Mouse (Mus musculus) ES-CJ7 (cell line): Measurements from ENCODE around the gene Adar.

Experiments
- DNase-seq: peaks from one replicate; pipeline ENCODE4 v3.0.0; 2011; ENCODE audit warnings: low read depth, low spot score

Adar gene

GRCm38 (mm10) chr3:89794616-89795015 lies 79.8 kb downstream of the Adar start:
- peak; percentile 74 for DNase-seq

DNA sequence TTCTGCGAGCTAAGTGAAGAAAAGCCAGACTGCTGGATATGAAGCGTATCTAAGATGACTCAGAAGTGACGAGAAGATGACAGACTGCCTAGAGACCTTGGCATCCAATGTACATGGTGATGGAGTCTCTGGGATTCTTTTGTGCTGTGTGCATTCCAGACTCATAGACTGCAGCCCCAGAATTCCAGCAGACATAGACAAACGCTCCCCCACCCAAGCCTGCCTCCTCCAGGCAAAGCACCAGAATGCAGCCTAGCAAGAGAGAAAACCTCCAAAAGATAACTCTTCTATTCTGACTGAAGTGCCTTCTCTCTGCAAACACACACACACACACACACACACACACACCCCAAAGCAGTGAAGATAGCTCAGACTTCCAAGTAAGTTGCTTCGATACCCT lies 80.9 kb downstream of the Adar start:
- peak; percentile 71 for DNase-seq

GRCm38 (mm10) chr3:89796358-89796757 lies 81.5 kb downstream of the Adar start:
- no peak for DNase-seq

DNA sequence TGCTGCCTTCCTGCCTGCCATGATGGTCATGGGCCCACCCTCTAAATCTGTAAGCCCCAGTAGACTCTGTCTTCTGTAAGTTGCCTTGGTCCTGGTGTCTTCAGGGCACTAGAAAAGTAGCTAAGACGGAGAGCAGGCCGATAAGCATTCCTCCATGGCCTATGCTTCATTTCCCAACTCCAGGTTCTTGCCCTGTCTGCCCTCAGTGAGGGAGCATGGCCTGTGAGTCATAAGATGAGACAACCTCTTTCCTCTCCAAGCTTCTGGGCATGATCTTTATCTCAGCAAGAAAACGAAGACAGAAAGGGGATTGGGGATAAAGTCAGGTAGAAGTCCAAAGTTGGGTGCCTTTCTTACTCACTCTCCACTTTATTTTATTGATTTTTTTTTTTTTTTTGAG lies 83.7 kb downstream of the Adar start:
- no peak for DNase-seq

DNA sequence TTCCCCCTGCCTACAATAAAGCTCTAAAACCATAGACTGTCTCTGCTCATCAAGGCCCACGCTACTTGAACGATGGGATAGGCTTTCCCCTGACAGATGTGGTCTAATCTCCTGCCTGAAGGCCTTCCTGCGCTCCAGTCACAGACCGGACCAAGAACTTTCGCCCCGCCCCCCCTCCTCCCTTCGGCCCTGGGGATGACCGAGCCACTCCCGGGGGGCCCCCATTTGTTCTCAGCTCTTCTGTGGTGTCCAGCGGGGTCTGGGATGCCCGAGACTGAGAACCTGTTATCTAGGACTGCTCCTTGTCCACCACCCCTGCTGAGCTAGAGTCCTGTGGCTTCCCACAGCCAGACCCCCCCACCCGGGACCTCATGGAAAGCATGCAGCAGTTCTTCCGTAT lies 84.7 kb downstream of the Adar start:
- peak; percentile 81 for DNase-seq

DNA sequence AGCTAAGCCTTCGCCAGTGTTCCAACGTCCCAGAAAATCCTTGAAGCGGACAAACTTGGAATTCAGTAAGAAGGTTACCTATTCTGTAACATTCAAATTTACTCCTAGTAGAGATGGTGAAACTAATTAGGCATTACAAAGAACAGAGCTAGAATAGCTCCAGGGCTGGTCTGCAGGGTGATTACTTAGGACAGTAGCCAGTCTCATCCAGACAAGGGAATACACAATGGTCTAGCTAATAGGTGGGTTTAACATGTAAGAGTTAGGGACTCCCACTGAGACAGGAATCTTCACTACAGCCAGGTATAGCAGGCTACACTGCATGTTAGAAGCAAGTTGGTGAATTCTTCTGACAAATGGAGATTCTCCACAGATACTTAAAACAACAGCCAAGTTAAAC lies 85.3 kb downstream of the Adar start:
- DNase-seq = peak; percentile 98

DNA sequence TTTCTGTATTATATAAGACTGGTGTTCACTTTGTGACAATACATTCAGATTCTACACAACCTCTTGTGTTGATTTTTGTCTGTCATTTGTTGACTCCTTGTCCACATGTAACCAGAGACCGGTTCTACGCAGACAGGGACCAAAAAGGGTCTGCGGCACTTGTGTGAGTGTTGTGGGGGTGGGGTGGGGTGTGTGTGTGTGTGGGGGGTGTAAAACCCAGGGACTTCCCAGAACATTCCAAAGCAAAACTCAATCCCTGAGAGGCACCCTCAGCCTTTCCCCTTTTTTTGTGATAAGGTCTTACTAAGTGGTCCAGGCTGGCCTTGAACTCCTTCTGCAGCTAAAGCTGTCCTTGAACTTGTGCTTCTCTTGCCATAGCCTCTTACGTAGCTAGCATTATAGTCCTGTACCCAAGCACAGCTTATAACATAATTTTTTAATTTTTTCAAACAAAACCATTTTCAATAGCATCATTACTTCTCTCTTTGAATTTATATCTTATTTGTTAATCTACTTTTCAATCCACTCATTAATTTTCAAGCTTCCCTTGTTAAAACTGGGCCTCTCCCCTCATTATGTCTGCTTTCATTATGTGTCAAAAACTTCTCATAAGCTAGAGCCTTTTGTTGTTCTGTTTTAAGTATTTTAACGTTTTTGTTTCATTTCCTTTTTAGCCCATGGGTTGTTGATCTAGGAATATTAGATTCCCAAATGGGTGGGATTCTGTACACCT lies 86.1 kb downstream of the Adar start:
- peak; percentile 71 for DNase-seq

GRCm38 (mm10) chr3:89801507-89801847 lies 86.7 kb downstream of the Adar start:
- DNase-seq = peak; percentile 91

DNA sequence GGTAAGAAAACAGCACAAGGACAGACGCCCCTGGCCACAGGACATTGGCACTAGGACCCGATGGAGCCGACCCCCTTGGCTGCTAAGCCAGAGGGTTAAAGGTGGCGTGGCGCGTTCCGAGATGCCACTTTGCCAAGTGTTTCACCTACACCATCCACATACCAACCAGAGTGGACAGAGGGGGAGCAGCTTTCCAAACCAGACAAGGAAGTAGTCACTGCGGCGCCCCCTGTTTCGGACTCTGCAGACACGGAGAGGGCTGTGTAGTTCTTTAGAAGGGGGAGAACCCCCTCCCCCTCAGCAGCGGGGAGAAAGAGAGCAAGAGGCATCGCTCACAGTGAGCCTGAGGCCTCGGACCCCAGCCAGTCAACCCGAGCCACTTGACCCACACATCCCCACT lies 88.1 kb downstream of the Adar start:
- DNase-seq = no peak
